Mouse (Mus musculus) liver, adult (tissue): ENCODE measurements around the gene Plcl1.

ENCODE experiments used
- GATA4 ChIP-seq: IDR thresholded peaks from 2 replicates; pipeline ENCODE4 v1.6.1; 2014; ENCODE audit warnings: mild to moderate bottlenecking, low read length; ENCODE audit not compliant: insufficient replicate concordance

The Plcl1 gene

GRCm38 (mm10) chr1:55499872-55500271, 94.2 kb downstream of the Plcl1 start:
- TF ChIP-seq GATA4 = no peak

DNA sequence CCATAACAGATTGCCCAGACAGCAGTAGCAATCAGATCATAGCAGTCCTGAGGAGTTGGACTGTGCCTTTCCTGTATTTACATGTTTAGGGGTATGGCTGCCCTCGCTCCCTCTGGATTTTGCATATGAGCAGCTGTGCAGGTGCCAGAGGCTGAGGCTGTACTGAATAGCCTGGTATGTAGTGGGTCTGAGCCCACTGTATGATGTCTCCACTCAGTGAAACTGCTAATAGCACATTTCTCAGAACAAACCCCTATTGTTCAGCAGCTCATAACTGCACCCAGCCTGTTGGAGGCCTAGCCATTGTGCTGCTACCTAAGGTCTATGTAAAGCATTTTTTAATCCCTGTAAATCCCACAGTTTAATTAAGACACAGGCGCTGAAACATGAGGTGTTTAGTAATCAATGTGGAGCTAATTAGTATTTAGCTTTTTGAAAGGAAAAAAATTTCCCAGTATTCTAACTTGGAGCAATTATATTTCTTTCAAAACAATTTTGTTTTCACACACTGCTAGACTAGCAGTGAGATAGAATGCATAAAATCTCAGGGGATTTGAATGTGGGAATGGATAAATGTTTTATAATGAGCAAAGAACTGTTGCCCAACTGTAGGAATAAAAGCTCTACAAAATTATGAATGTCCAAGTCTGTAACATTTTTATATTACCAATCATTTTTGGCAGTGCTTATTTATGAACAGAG, 95.4 kb downstream of the Plcl1 start:
- no peak for TF ChIP-seq GATA4

DNA sequence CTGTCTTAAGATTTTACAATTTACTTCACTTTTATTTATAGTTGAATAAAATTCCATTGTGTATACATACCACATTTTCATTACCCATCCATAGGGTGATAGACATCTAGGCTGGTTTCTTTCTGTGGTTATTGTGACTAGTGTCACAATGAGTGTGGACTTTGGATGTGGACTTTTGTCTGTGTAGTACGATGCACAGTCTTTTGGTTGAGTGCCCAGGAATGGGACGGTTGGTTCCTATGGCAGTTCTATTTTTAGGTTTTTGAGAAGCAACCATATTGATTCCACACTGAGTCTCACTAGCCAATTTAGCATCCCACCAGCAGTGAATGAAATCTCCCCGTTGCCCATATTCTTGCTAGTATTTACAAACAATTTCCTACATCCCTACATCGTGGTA, 100.1 kb downstream of the Plcl1 start:
- TF ChIP-seq GATA4 = no peak

GRCm38 (mm10) chr1:55507061-55507460, 101.3 kb downstream of the Plcl1 start:
- TF ChIP-seq GATA4 = no peak

DNA sequence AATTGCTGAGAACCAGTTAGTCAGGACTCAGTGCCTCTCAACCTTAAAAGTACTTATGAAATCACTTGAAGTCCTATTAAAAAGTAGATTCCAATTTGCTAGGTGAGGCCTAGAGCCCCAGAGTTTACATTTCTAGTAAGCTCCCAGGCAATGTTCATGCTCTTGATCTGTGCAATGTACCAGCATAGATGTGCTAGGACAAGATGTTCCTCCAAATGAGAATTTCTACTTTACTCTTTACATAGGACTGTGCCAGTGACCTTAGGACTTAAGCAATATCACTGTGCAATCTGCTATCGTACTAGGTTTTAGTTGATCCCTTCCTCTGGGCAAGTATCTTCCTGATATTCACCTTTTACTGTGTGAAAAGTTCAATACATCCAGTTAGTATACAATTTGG, 103.9 kb downstream of the Plcl1 start:
- no peak for TF ChIP-seq GATA4

DNA sequence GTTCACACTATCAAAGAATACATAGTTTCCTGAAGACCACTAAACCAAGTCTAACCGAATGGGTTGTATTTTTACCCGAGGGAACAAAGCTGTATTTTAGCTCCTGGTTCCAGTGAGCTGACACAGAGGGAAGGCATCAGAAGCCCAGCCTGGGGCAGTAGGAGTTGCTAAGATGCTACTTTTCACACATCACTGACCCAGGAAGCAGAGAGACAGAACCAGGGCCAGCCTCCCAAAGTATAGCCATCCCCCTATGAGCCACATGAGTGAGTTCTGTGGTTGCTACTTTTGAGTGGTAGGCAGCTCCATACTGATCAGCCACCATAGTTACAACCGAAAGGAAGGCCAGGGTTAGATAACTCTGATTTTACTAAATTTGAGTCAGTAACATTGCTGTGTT, 106.4 kb downstream of the Plcl1 start:
- TF ChIP-seq GATA4 = no peak

DNA sequence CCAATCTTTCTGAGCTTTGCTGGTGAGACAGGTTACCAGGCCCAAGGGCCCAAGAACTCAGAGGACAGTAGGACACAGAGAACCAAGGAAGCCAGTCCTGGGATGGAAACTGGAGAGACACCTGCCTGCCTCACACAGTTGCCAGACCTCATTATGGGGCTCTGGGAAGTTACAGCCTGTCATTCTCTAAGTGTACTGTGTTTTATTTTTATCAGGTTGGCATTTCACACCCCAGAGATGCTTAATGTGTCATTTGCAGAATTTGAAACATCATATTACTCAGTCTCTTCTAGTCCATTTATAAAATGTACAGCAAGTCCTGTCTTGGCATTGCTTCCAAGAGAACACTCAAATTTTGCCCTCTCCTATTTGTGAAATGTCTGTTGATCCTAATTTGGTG, 111.5 kb downstream of the Plcl1 start:
- TF ChIP-seq GATA4 = no peak

- TF ChIP-seq GATA4 = no peak
Observed at GRCm38 (mm10) chr1:55523966-55524365, 118.2 kb downstream of the Plcl1 start.

DNA sequence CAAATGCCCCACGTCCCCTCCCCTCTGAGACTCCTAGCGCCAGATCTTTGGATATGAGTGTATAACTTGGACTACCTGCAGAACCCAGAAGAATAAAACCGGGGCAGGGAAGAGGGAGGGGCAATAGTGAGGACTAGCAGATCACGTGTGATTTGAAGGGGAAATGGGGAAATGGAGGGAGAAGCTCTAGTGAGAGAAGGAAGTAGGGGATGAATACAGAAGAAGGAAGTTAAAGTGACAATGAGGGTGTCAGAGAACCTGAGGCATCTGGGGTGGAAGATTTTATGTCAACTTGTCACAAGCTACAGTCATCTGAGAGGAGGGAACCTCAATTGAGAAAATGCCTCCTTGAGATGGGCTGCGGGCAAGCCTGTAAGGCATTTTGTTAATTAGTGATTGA, 119.4 kb downstream of the Plcl1 start:
- TF ChIP-seq GATA4 = no peak

DNA sequence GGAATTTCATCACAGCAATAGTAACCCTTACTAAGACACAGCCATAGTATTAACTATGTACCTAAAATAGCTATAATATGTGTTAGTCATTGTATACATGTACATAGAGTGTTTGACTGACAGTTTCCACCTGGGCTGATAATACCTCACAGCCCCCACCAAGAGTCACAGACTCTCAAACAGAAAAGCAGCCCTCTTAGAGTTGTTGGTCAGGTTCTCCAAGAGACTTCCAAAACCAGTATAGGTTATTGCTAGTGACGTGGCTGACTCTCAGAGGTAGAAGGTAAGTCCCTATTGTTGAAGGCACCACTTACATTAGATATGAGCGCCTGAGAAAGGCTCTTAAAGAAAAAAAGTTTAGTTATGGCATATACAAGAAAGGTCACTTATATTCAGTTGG, 120.0 kb downstream of the Plcl1 start:
- no peak for TF ChIP-seq GATA4

DNA sequence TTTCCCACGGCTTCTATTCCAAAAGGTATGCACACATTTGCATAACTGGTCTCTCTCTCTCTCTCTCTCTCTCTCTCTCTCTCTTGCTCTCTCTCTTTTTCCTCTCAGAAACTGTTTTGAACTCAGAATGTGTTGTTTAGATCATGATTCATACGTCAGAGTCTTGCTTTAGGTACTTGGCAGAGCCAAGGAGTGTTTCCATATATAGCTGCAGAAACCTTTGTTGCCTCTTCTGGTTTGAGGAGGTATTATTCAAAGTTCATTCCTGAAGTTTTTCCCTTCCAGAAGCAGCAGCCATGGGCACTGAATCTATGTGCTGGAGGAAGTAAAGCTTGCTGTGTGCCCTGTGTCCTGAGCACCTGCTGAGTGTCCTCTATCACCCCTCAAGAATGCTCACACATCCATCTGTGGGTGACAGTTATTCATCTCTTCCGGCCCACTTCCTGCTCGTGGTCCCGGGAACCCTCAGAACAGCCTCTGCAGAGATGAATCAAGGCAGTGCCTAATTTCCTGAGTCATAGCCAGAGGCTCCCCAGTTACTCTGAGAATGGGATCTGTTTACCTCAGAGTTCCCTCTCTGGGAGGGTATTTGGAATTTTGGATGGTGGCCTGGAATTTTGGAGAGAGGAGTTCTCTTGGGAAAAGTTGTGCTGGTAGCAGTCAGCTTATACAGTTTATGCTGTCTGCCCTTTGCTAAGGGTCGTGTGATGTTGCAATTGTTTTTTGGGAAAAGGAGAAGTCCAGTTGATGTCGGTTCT, 123.0 kb downstream of the Plcl1 start:
- TF ChIP-seq GATA4 = no peak

- no peak for TF ChIP-seq GATA4
Observed at GRCm38 (mm10) chr1:55533823-55534222, 128.1 kb downstream of the Plcl1 start.

GRCm38 (mm10) chr1:55554405-55554804, 148.7 kb downstream of the Plcl1 start:
- TF ChIP-seq GATA4 = no peak

DNA sequence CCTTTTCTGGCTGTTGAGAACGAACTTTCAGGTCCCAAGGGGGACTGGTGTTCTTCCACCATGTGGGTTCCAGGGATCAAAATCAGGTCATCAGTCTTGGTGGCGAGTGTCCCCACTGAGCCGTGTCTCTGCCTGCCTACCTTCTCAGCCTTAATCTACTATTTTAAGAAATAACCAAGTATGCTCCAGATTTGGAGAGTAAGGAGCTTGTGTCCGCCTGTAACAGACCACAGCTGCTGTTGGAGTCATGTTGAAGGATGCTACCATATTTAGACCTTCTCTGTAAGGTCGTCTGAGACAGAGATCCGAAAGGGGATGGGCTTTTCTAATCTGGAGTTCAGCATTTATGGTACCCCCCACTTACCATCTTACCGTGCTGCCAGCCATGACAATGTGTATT, 152.2 kb downstream of the Plcl1 start:
- TF ChIP-seq GATA4 = no peak

GRCm38 (mm10) chr1:55558409-55558808, 152.7 kb downstream of the Plcl1 start:
- no peak for TF ChIP-seq GATA4

GRCm38 (mm10) chr1:55559998-55560397, 154.3 kb downstream of the Plcl1 start:
- no peak for TF ChIP-seq GATA4

GRCm38 (mm10) chr1:55565933-55566332, 160.2 kb downstream of the Plcl1 start:
- no peak for TF ChIP-seq GATA4
